Mouse (Mus musculus): Measurements from ENCODE around the gene Rnf38. TPM values are rescaled to one million over a fixed set of nuclear protein-coding genes. Genes with fewer than 3 reads are reported as not detected.
A peak's percentile ranks its signal among the peaks of the same experiment; 100 is the strongest.

Gene Rnf38
- polyA plus RNA-seq, 2 experiments: 26.8 to 107 TPM

GRCm38 (mm10) chr4:44160990-44161689, 72.4 kb downstream of the Rnf38 start:
- Histone ChIP-seq H3K4me2 (replicated peaks; ENCODE audit: low read depth, low read length, severe bottlenecking) (0 out of 2 replicates have a peak overlapping the region, but pooled peaks have one; percentile 6), H3K27ac (replicated peaks; ENCODE audit: low read depth, low read length) (no peak overlapping the region), H3K9me3 (ENCODE audit: control insufficient read depth, low read length) (no peaks in the 10 kb centered on the region), H3K27me3 (ENCODE audit: control insufficient read depth, insufficient read depth, low read length) (no peaks in the 10 kb centered on the region), H3K4me1 (ENCODE audit: control insufficient read depth, insufficient read depth, low read length) (peaks cover 42% of the 10 kb centered on the region), H3K4me3 (replicated peaks; ENCODE audit: low read length) (no peak overlapping the region), H3K9ac (ENCODE audit: low read depth, low read length, severe bottlenecking) (no peak overlapping the region), H3K36me3 (ENCODE audit: control insufficient read depth, insufficient read depth, low read length) (peaks cover 5% of the 10 kb centered on the region; the same call in 1 of the 2 replicates)
- no peak for DNase-seq (ENCODE audit: low spot score)
- 33% methylated on average over 13 of the region's 13 CpGs for WGBS
- TF ChIP-seq POLR2A (IDR thresholded peaks at IDR 0.05; ENCODE audit: borderline replicate concordance, extremely low read depth, insufficient read depth, insufficient read length): no peak
- no peak for ATAC-seq (ENCODE audit: low FRiP score, low read depth)

- Histone ChIP-seq H3K4me1 (ENCODE audit: control insufficient read depth, insufficient read depth, low read length) (peaks cover 31% of the 10 kb centered on the region), H3K4me2 (replicated peaks; ENCODE audit: low read depth, low read length, severe bottlenecking) (no peak overlapping the region), H3K27ac (replicated peaks; ENCODE audit: low read depth, low read length) (no peak overlapping the region), H3K36me3 (ENCODE audit: control insufficient read depth, insufficient read depth, low read length) (peaks cover 5% of the 10 kb centered on the region; the same call in 1 of the 2 replicates), H3K4me3 (replicated peaks; ENCODE audit: low read length) (no peak overlapping the region), H3K27me3 (ENCODE audit: control insufficient read depth, insufficient read depth, low read length) (no peaks in the 10 kb centered on the region), H3K9me3 (ENCODE audit: control insufficient read depth, low read length) (no peaks in the 10 kb centered on the region), H3K9ac (ENCODE audit: low read depth, low read length, severe bottlenecking) (no peak overlapping the region)
- no peak for TF ChIP-seq POLR2A (IDR thresholded peaks at IDR 0.05; ENCODE audit: borderline replicate concordance, extremely low read depth, insufficient read depth, insufficient read length)
- no peak for ATAC-seq (ENCODE audit: low FRiP score, low read depth)
- no peak for DNase-seq (ENCODE audit: low spot score)
- WGBS: 74% methylated on average over 8 of the region's 8 CpGs
These were observed 73.8 kb downstream of the Rnf38 start for GRCm38 (mm10) chr4:44159839-44160238.

- 71% methylated on average over 6 of the region's 6 CpGs for WGBS
- H3K27me3 ChIP-seq (ENCODE audit: control insufficient read depth, insufficient read depth, low read length): no peaks in the 10 kb centered on the region
- no peak overlapping the region for H3K4me2 ChIP-seq (replicated peaks; ENCODE audit: low read depth, low read length, severe bottlenecking)
- peaks cover 14% of the 10 kb centered on the region for H3K36me3 ChIP-seq (ENCODE audit: control insufficient read depth, insufficient read depth, low read length)
- no peak overlapping the region for H3K27ac ChIP-seq (replicated peaks; ENCODE audit: low read depth, low read length)
- DNase-seq (ENCODE audit: low spot score): no peak
- no peak overlapping the region for H3K4me3 ChIP-seq (replicated peaks; ENCODE audit: low read length)
- peaks cover 6% of the 10 kb centered on the region for H3K4me1 ChIP-seq (ENCODE audit: control insufficient read depth, insufficient read depth, low read length)
- no peak for TF ChIP-seq POLR2A (IDR thresholded peaks at IDR 0.05; ENCODE audit: borderline replicate concordance, extremely low read depth, insufficient read depth, insufficient read length)
- no peaks in the 10 kb centered on the region for H3K9me3 ChIP-seq (ENCODE audit: control insufficient read depth, low read length)
- no peak for ATAC-seq (ENCODE audit: low FRiP score, low read depth)
- no peak overlapping the region for H3K9ac ChIP-seq (ENCODE audit: low read depth, low read length, severe bottlenecking)
These were observed 77.1 kb downstream of the Rnf38 start for GRCm38 (mm10) chr4:44156481-44156880.

GRCm38 (mm10) chr4:44154884-44155283, 78.7 kb downstream of the Rnf38 start:
- Histone ChIP-seq H3K4me3 (replicated peaks; ENCODE audit: low read length) (no peak overlapping the region), H3K27me3 (ENCODE audit: control insufficient read depth, insufficient read depth, low read length) (no peaks in the 10 kb centered on the region), H3K4me2 (replicated peaks; ENCODE audit: low read depth, low read length, severe bottlenecking) (no peak overlapping the region), H3K9ac (ENCODE audit: low read depth, low read length, severe bottlenecking) (no peak overlapping the region), H3K4me1 (ENCODE audit: control insufficient read depth, insufficient read depth, low read length) (no peaks in the 10 kb centered on the region), H3K9me3 (ENCODE audit: control insufficient read depth, low read length) (no peaks in the 10 kb centered on the region), H3K36me3 (ENCODE audit: control insufficient read depth, insufficient read depth, low read length) (peaks cover 28% of the 10 kb centered on the region), H3K27ac (replicated peaks; ENCODE audit: low read depth, low read length) (no peak overlapping the region)
- no peak for DNase-seq (ENCODE audit: low spot score)
- no peak for TF ChIP-seq POLR2A (IDR thresholded peaks at IDR 0.05; ENCODE audit: borderline replicate concordance, extremely low read depth, insufficient read depth, insufficient read length)
- no peak for ATAC-seq (ENCODE audit: low FRiP score, low read depth)
- WGBS: 82% methylated on average over 4 of the region's 4 CpGs

- WGBS: 94% methylated on average over 4 of the region's 4 CpGs
- Histone ChIP-seq H3K27me3 (ENCODE audit: control insufficient read depth, insufficient read depth, low read length) (no peaks in the 10 kb centered on the region), H3K4me1 (ENCODE audit: control insufficient read depth, insufficient read depth, low read length) (no peaks in the 10 kb centered on the region), H3K4me2 (replicated peaks; ENCODE audit: low read depth, low read length, severe bottlenecking) (no peak overlapping the region), H3K9ac (ENCODE audit: low read depth, low read length, severe bottlenecking) (no peak overlapping the region), H3K9me3 (ENCODE audit: control insufficient read depth, low read length) (no peaks in the 10 kb centered on the region), H3K4me3 (replicated peaks; ENCODE audit: low read length) (no peak overlapping the region), H3K36me3 (ENCODE audit: control insufficient read depth, insufficient read depth, low read length) (peaks cover 41% of the 10 kb centered on the region), H3K27ac (replicated peaks; ENCODE audit: low read depth, low read length) (no peak overlapping the region)
- DNase-seq (ENCODE audit: low spot score) (no peak), ATAC-seq (ENCODE audit: low FRiP score, low read depth) (no peak)
- no peak for TF ChIP-seq POLR2A (IDR thresholded peaks at IDR 0.05; ENCODE audit: borderline replicate concordance, extremely low read depth, insufficient read depth, insufficient read length)
These were observed 80.7 kb downstream of the Rnf38 start for GRCm38 (mm10) chr4:44152904-44153303.
